Mouse (Mus musculus) liver, embryonic 14.5 days (tissue): Measurements from ENCODE around the gene Vmn1r223.

Experiments used
- CTCF ChIP-seq: IDR thresholded peaks from 2 replicates; pipeline ENCODE4 v1.5.1; 2016; ENCODE audit warnings: antibody characterized with exemption, low read depth, control low read depth
- EP300 ChIP-seq: IDR thresholded peaks from 2 replicates; pipeline ENCODE4 v1.6.1; 2016; ENCODE audit warnings: antibody characterized with exemption, low read depth

- no peak for TF ChIP-seq CTCF
- no peak for TF ChIP-seq EP300
These were observed 39.9 kb downstream of the Vmn1r223 start for GRCm38 (mm10) chr13:23286721-23287362.
